Mouse (Mus musculus) left cerebral cortex, adult 2 months (tissue): ENCODE data around the gene Ppp1r10. TPM values are rescaled to one million over a fixed set of nuclear protein-coding genes. Genes with fewer than 3 reads are reported as not detected.

Source experiments
- DNase-seq, 2 experiments: peaks; one replicate each; pipeline ENCODE4 v3.0.0; 2021 to 2022; ENCODE audit warnings: low spot score in 2 of 2, mixed read lengths in 1 of 2; ENCODE audit errors: extremely low spot score in 1 of 2
- H3K27ac ChIP-seq: fragments of 200-600 bp; 2 replicates; pipeline ENCODE4 v1.8.1; 2022
- H3K4me3 ChIP-seq: fragments of 200-600 bp; 2 replicates; pipeline ENCODE4 v1.8.1; 2022
- CTCF ChIP-seq: fragments of 200-600 bp; IDR thresholded peaks from 2 replicates; pipeline ENCODE4 v1.8.1; 2022; ENCODE audit warnings: antibody characterized with exemption, mild to moderate bottlenecking, moderate library complexity
- intact Hi-C: fragments of 180-260 bp; cut with DNase I; formaldehyde crosslinking; loops from one replicate; pipeline ENCODE4 v1.15.1; 2025
- total RNA-seq, 2 experiments: library from RNA; stranded (reverse); gene quantifications; 2 replicates each; pipeline ENCODE4 v1.2.3; 2021

The Ppp1r10 gene
- total RNA-seq, 2 experiments from 2014 or later: 68.8 to 70.6 TPM

DNA sequence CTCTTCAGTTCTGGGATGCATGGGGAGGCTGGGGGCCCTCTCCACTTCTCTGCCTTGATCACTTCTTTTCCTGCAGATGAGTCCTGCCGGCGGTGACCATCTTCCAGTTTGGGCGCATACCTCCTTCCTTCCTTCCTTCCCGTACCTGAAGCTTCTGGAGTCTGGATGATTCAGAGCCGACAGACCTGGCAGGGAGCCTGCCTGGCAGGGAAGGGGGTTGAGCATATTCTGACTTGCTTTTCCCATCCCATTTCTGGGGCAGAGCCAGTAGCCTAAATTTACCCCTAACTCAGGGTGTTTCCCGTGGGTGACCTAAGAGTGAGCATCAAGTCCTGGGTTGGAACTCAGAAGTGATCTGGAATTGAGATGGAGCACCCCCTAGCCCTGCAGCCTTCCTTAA, 41.5 kb upstream of the Ppp1r10 start:
- intact Hi-C loops: loop anchor here (2.0 kb wide), 2 partner anchors 38 to 136 kb away; no protein-coding TSS in a partner anchor
- peak; percentile 51 to 67 for DNase-seq
- Histone ChIP-seq H3K27ac (peak overlapping the region; percentile 10; the same call in 1 of the 2 replicates), H3K4me3 (no peak overlapping the region)
- TF ChIP-seq CTCF: no peak

GRCm38 (mm10) chr17:35879245-35880057, 36.8 kb upstream of the Ppp1r10 start, which contains the start of gene Dhx16:
Gene Dhx16 (plus strand): TSS chr17:35879819.
- peak; percentile 79 for TF ChIP-seq CTCF
- peak within 1 kb of the TSS; percentile 79 for H3K4me3 ChIP-seq
- peak within 1 kb of the TSS; percentile 83 for H3K27ac ChIP-seq
- DNase-seq: peak; percentile 97
- intact Hi-C loops: loop anchor here (2.0 kb wide), 1 partner anchor 15 kb away; no protein-coding TSS in a partner anchor

GRCm38 (mm10) chr17:35882924-35883323, 33.3 kb upstream of the Ppp1r10 start:
- no peak for DNase-seq
- no peak for TF ChIP-seq CTCF
- no peak overlapping the region for H3K27ac ChIP-seq
- H3K4me3 ChIP-seq: no peak overlapping the region
- intact Hi-C loops: no loop called here

- TF ChIP-seq CTCF: no peak
- Histone ChIP-seq H3K4me3 (no peak overlapping the region), H3K27ac (no peak overlapping the region)
- intact Hi-C loops: no loop called here
- DNase-seq: no peak
These were observed 32.5 kb upstream of the Ppp1r10 start for GRCm38 (mm10) chr17:35883777-35884176.

DNA sequence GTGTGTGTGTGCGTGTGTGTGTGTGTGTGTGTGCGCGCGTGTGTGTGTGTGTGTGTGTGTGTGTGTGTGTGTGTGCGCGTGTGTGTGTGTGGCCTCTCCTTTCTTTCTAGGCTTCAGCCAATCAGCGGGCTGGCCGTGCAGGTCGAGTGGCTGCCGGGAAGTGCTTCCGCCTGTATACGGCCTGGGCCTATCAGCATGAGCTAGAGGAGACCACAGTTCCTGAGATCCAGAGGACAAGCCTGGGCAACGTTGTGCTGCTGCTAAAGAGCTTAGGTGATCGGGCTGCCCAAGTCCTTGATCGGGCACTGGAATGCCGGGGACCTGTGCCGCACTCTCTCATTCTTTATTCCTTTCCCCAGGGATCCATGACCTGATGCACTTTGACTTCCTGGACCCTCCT, 28.5 kb upstream of the Ppp1r10 start:
- intact Hi-C loops: no loop called here

DNA sequence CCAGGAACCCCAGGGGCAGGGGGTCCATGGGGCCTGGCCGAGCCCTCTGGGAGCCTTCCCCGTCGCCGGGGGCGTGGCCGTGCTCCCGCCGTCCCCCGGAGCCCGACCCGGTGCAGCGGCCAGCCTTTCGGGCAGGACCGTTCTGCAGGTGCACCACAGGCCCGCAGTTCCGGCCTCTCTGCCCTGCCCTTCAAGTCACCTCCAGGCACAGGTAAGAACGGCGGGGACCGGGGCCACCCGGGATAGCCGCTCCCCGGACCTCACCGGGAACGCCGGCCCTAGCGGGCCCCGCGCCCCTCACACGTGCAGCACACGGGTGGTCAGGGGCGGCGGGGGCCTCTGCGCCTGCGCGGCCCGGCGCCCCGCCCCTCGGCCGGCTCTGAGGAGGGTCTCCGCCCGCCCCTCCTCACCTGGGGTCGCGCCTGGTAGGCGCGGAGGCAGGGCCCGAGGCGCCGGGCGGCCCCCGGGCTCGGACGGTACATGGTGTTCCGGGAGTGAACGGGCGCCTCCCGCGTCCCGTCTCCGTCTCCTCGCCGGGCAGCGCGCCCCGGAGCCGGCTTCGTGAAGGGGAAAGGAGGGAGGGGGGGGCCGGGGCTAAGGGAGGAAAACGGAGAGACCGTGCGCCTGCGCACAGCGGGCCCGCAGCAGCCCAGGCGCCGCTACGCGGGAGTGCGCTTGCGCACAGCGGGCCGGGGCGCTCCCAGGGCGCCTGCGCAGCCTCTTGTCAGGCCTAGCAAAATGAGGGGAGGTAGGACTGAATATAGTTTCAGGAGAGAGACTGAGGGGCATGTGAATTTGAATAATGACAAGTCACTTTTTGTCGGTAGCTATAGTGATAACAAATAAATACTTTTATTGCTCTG, 19.2 kb upstream of the Ppp1r10 start, which contains the start of gene 2310061I04Rik:
Gene 2310061I04Rik (minus strand): TSS at position 651 of the 863 bp plus-strand sequence.
- no peak; the same call in 1 of the 2 replicates for TF ChIP-seq CTCF
- DNase-seq: peak; percentile 92 to 93
- Histone ChIP-seq H3K4me3 (peak within 1 kb of the TSS; percentile 89), H3K27ac (peak within 1 kb of the TSS; percentile 94)
- intact Hi-C loops: no loop called here

More for the DNA sequence above, 28.5 kb upstream of the Ppp1r10 start:
- Histone ChIP-seq H3K27ac (no peak overlapping the region), H3K4me3 (no peak overlapping the region)
- no peak for DNase-seq
- TF ChIP-seq CTCF: no peak

- intact Hi-C loops: no loop called here
- peak overlapping the region; percentile 94 for H3K27ac ChIP-seq
- no peak for DNase-seq
- no peak for TF ChIP-seq CTCF
- peak overlapping the region; percentile 89 for H3K4me3 ChIP-seq
These were observed 18.3 kb upstream of the Ppp1r10 start for GRCm38 (mm10) chr17:35897644-35898573.

DNA sequence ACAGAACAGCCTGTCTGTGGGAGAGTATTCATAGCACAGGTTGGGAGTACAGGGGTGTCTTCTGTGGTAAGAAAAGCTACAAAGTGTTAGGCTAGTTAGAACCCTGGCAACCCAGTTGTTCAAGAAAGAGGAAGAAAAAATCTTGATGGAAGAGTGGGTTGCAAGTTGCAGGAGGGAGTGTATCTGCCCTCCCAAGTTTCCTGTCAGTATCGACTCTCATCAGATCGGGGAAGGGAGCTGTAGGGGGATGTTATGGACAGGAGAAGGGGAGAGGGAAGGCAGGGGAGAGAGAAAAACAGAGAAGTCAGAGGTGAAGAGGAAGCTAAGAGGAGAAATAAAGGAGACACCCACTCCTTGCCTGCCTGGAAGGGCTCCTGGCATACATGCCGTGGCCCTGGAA, 15.6 kb upstream of the Ppp1r10 start:
- intact Hi-C loops: no loop called here
- TF ChIP-seq CTCF: no peak
- Histone ChIP-seq H3K27ac (no peak overlapping the region; the same call in 1 of the 2 replicates), H3K4me3 (no peak overlapping the region)
- no peak for DNase-seq

DNA sequence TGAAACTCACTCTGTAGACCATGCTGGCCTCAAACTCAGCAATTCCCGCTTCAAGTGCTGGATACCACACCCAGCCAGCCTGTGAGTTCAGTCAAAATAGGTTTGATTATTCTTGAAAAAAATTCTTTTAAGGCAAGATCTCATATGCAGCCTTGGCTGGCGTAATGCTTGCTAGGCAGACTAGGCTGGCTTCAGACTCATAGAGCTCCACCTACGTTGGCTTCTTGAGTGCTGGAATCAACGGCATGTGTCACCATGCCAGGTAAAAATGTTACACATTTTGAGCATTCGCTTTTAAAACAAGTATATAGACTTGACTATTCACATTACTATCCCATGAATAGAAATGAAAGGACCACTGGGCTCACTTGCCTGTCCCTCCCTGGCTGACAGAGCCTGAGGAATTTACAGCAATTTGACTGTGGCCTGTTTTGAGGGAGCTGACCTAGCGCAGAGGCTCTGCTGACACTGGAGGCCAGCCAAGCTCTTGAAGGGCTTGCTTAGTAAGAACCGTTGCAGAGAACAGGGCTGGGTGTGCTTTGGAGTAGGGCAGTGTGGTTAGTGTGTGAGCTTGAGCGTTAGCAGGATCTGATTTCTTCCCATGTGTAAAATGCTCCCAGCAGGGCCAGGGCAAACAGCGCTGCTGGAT, 12.8 kb upstream of the Ppp1r10 start:
- TF ChIP-seq CTCF: no peak
- H3K27ac ChIP-seq: no peak overlapping the region
- no peak overlapping the region for H3K4me3 ChIP-seq
- intact Hi-C loops: no loop called here
- no peak for DNase-seq

DNA sequence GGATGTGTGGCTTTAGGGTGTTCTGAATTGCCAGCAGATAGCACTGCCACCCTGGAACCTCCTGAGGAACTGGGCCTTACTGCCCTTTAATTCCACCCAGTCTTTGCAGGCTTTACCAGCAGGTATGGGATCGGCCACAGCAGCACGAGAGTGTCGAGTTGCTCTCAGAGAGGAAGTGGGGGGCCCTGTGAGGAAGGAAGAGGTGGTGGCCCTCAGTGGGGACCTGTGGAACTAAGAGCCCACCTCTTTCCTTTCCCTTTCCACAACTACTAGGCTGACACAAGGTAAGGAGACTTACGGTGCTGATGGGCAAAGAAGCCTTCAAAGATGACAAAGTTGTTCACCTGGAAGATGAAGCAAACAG, 12.3 kb upstream of the Ppp1r10 start:
- H3K27ac ChIP-seq: no peak overlapping the region
- intact Hi-C loops: no loop called here
- no peak overlapping the region for H3K4me3 ChIP-seq
- DNase-seq: no peak
- TF ChIP-seq CTCF: no peak
